Mouse (Mus musculus) kidney, postnatal 0 days (tissue): ENCODE measurements at regions not wholly inside any gene's neighbourhood (a gene's known extent, or its start where the extent isn't known, plus 50 kb on each side); places are given as distances from the start of the nearest gene placed in this dataset.
"Not testable (repeated sequence)": the region's sequence is repeated elsewhere in the genome, so short reads cannot be mapped to it uniquely, and the experiment has no call there.

Source experiments
- ATAC-seq: fragments of 200-750 bp; cut with Nextera tagmentation; replicated peaks from 2 replicates; pipeline ENCODE4 v1.8.0; 2017; ENCODE audit warnings: low read depth, moderate number of reproducible peaks, moderate TSS enrichment, moderate library complexity; ENCODE audit not compliant: low FRiP score
- DNase-seq: peaks from one replicate; pipeline ENCODE4 v3.0.0-alpha.2; 2016; ENCODE audit warnings: low spot score
- H3K27ac ChIP-seq: fragments of 300-500 bp; sonication (generic); 2 replicates; pipeline ENCODE4 v1.5.1; 2014; ENCODE audit warnings: mild to moderate bottlenecking
- H3K27me3 ChIP-seq: fragments of 300-500 bp; sonication (generic); 2 replicates; pipeline ENCODE4 v1.6.1; 2014; ENCODE audit warnings: low read length, mixed read lengths; ENCODE audit not compliant: insufficient read depth
- H3K36me3 ChIP-seq: fragments of 300-500 bp; sonication (generic); 2 replicates; pipeline ENCODE4 v1.6.1; 2014; ENCODE audit warnings: low read length, mixed read lengths; ENCODE audit not compliant: insufficient read depth
- H3K4me1 ChIP-seq: fragments of 300-500 bp; sonication (generic); replicated peaks from 2 replicates; pipeline ENCODE4 v1.6.1; 2014; ENCODE audit warnings: antibody characterized with exemption, low read length, mixed read lengths; ENCODE audit not compliant: insufficient read depth
- H3K4me2 ChIP-seq: fragments of 300-500 bp; sonication (generic); 2 replicates; pipeline ENCODE4 v1.6.1; 2014; ENCODE audit warnings: mild to moderate bottlenecking, low read length, moderate library complexity, mixed read lengths
- H3K4me3 ChIP-seq: fragments of 300-500 bp; sonication (generic); replicated peaks from 2 replicates; pipeline ENCODE4 v1.5.1; 2014; ENCODE audit warnings: low read depth, low read length
- H3K9ac ChIP-seq: fragments of 300-500 bp; sonication (generic); 2 replicates; pipeline ENCODE4 v1.6.1; 2014; ENCODE audit warnings: low read depth, low read length
- H3K9me3 ChIP-seq: fragments of 300-500 bp; sonication (generic); replicated peaks from 2 replicates; pipeline ENCODE4 v1.6.1; 2016; ENCODE audit warnings: low read length, inconsistent platforms, mixed read lengths
- CTCF ChIP-seq: IDR thresholded peaks from 2 replicates; pipeline ENCODE4 v1.5.1; 2016; ENCODE audit warnings: antibody characterized with exemption, low read depth, mild to moderate bottlenecking, moderate library complexity
- WGBS: fragments of 180-500 bp; shearing (Covaris S2); extraction: QIAGEN DNeasy Blood & Tissue Kit; methylation state at CpG from one replicate; pipeline ENCODE4 v1.1.7; 2014; 5-methylcytosine and 5-hydroxymethylcytosine counted together

- 93% methylated on average over 1 of the region's 1 CpGs for WGBS
- H3K27ac ChIP-seq, H3K36me3 ChIP-seq, ATAC-seq, H3K4me1 ChIP-seq, H3K4me2 ChIP-seq, H3K9me3 ChIP-seq, DNase-seq, H3K27me3 ChIP-seq, H3K9ac ChIP-seq, H3K4me3 ChIP-seq: not testable (repeated sequence)
Observed at GRCm38 (mm10) chr11:40159161-40159560, 535.8 kb downstream of the Mat2b start.

- no peak overlapping the region for H3K27ac ChIP-seq
- 7% methylated on average over 4 of the region's 4 CpGs for WGBS
- ATAC-seq (no peak), DNase-seq (peak; percentile 83)
- H3K4me3 ChIP-seq, result no peak overlapping the region
- peak; percentile 80 for TF ChIP-seq CTCF
- no peaks in the 10 kb centered on the region for H3K4me1 ChIP-seq
- H3K9ac ChIP-seq, result no peak overlapping the region
- no peaks in the 10 kb centered on the region for H3K9me3 ChIP-seq
- H3K27me3 ChIP-seq, result no peaks in the 10 kb centered on the region
- H3K36me3 ChIP-seq, result no peaks in the 10 kb centered on the region
- H3K4me2 ChIP-seq, result no peak overlapping the region
Observed at GRCm38 (mm10) chr11:40149312-40149711, 545.7 kb downstream of the Mat2b start.

GRCm38 (mm10) chr11:40137803-40138202 is 557.2 kb downstream of the Mat2b start:
- TF ChIP-seq CTCF, result no peak
- no peak for DNase-seq
- Histone ChIP-seq H3K4me1 (no peaks in the 10 kb centered on the region), H3K36me3 (no peaks in the 10 kb centered on the region), H3K9me3 (no peaks in the 10 kb centered on the region), H3K27me3 (no peaks in the 10 kb centered on the region), H3K4me2 (no peak overlapping the region), H3K9ac (no peak overlapping the region), H3K27ac (no peak overlapping the region), H3K4me3 (no peak overlapping the region)
- no peak for ATAC-seq
- WGBS, result 40% methylated on average over 7 of the region's 7 CpGs

GRCm38 (mm10) chr11:40102613-40103012 is 592.4 kb downstream of the Mat2b start:
- no peak overlapping the region for H3K4me2 ChIP-seq
- no peak for DNase-seq
- no peak overlapping the region for H3K27ac ChIP-seq
- H3K36me3 ChIP-seq, result no peaks in the 10 kb centered on the region
- H3K9me3 ChIP-seq, result no peaks in the 10 kb centered on the region
- H3K4me3 ChIP-seq, result no peak overlapping the region
- whole genome bisulfite sequencing, result 93% methylated on average over 1 of the region's 1 CpGs
- no peaks in the 10 kb centered on the region for H3K4me1 ChIP-seq
- no peaks in the 10 kb centered on the region for H3K27me3 ChIP-seq
- no peak for ATAC-seq
- peak; percentile 62 for TF ChIP-seq CTCF
- no peak overlapping the region for H3K9ac ChIP-seq

DNA sequence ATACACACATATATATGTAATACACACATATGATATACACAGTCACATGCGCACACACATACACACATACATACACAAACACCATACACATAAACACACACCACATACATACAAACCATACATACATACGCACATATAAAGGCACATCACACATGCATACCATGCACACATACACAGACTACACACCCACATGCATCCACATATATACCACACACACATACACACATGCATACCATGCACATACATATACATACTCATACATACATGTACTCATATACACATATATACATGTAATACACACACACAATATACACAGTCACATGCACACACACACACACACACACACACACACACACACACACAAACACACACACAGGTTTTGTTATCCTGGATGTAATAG is 620.7 kb downstream of the Mat2b start:
- no peak for ATAC-seq
- no peaks in the 10 kb centered on the region for H3K4me1 ChIP-seq
- no peaks in the 10 kb centered on the region for H3K36me3 ChIP-seq
- H3K27me3 ChIP-seq, result no peaks in the 10 kb centered on the region
- H3K9ac ChIP-seq, result no peak overlapping the region
- 97% methylated on average over 2 of the region's 2 CpGs for WGBS
- no peak overlapping the region for H3K4me3 ChIP-seq
- no peak for DNase-seq
- no peak overlapping the region for H3K27ac ChIP-seq
- no peak overlapping the region for H3K4me2 ChIP-seq
- TF ChIP-seq CTCF, result no peak
- H3K9me3 ChIP-seq, result no peaks in the 10 kb centered on the region

DNA sequence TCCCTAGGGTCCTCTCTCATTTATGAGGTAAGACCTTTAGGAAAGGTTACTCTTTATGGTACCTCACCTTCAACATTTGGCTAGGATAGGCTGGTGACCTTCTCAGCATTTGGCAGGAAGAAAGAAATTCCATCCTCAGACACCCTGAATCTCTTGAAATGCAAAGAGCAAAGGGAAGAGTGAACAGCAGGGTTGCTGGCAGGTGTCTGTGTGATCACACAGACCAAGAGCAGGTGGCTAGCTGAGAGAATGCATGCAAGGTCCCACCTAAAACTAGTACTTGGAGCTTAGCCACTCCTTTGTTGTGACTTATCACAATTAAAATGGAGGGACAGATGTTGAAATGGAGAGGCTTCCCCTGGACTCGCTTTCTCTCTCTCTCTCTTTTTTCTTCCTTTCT is 644.5 kb downstream of the Mat2b start:
- 57% methylated on average over 1 of the region's 1 CpGs for WGBS
- Histone ChIP-seq H3K27me3 (no peaks in the 10 kb centered on the region), H3K9me3 (no peaks in the 10 kb centered on the region), H3K36me3 (no peaks in the 10 kb centered on the region), H3K4me2 (no peak overlapping the region), H3K9ac (no peak overlapping the region), H3K27ac (no peak overlapping the region), H3K4me3 (no peak overlapping the region), H3K4me1 (no peaks in the 10 kb centered on the region)
- DNase-seq, result no peak
- TF ChIP-seq CTCF, result no peak
- no peak for ATAC-seq

GRCm38 (mm10) chr11:40027511-40027910 is 667.5 kb downstream of the Mat2b start:
- Histone ChIP-seq H3K27ac (no peak overlapping the region), H3K9me3 (no peaks in the 10 kb centered on the region), H3K9ac (no peak overlapping the region), H3K4me3 (no peak overlapping the region), H3K36me3 (no peaks in the 10 kb centered on the region), H3K4me2 (no peak overlapping the region), H3K27me3 (no peaks in the 10 kb centered on the region), H3K4me1 (no peaks in the 10 kb centered on the region)
- 62% methylated on average over 3 of the region's 3 CpGs for WGBS
- DNase-seq (no peak), ATAC-seq (no peak)
- no peak for TF ChIP-seq CTCF
